Mouse (Mus musculus) kidney, embryonic 15.5 days (tissue): ENCODE results near the gene Rnf123. TPM values are rescaled to one million over a fixed set of nuclear protein-coding genes. Genes with fewer than 3 reads are reported as not detected.

Experiments used
- ATAC-seq: fragments of 200-750 bp; cut with Nextera tagmentation; replicated peaks from 2 replicates; pipeline ENCODE4 v1.8.0; 2017; ENCODE audit warnings: moderate TSS enrichment; ENCODE audit not compliant: low FRiP score
- H3K27ac ChIP-seq: fragments of 300-500 bp; sonication (generic); 2 replicates; pipeline ENCODE4 v1.5.1; 2015; ENCODE audit warnings: mild to moderate bottlenecking, inconsistent platforms
- H3K27me3 ChIP-seq: fragments of 300-500 bp; sonication (generic); 2 replicates; pipeline ENCODE4 v1.6.1; 2015; ENCODE audit warnings: inconsistent platforms
- H3K36me3 ChIP-seq: fragments of 300-500 bp; sonication (generic); 2 replicates; pipeline ENCODE4 v1.6.1; 2015; ENCODE audit warnings: inconsistent platforms
- H3K4me1 ChIP-seq: fragments of 300-500 bp; sonication (generic); 2 replicates; pipeline ENCODE4 v1.6.1; 2015; ENCODE audit warnings: inconsistent platforms
- H3K4me2 ChIP-seq: fragments of 300-500 bp; sonication (generic); 2 replicates; pipeline ENCODE4 v1.6.1; 2015; ENCODE audit warnings: moderate library complexity, mild to moderate bottlenecking, inconsistent platforms
- H3K4me3 ChIP-seq: fragments of 300-500 bp; sonication (generic); replicated peaks from 2 replicates; pipeline ENCODE4 v1.5.1; 2015; ENCODE audit warnings: mild to moderate bottlenecking, inconsistent platforms
- H3K9ac ChIP-seq: fragments of 300-500 bp; sonication (generic); 2 replicates; pipeline ENCODE4 v1.6.1; 2015; ENCODE audit warnings: mild to moderate bottlenecking, inconsistent platforms
- H3K9me3 ChIP-seq: fragments of 300-500 bp; sonication (generic); replicated peaks from 2 replicates; pipeline ENCODE4 v1.6.1; 2016; ENCODE audit warnings: inconsistent platforms
- WGBS: fragments of 180-500 bp; shearing (Covaris S2); methylation state at CpG from one replicate; pipeline ENCODE4 v1.1.7; 2015; ENCODE audit warnings: mixed read lengths; 5-methylcytosine and 5-hydroxymethylcytosine counted together
- polyA plus RNA-seq: library from polyadenylated mRNA; unstranded; fragments of >200 nt; fragmentation: Nextera tagmentation; extraction: Ambion mirVana; gene quantifications from 2 replicates; pipeline ENCODE4 v1.2.1, GENCODE M21; 2015

Rnf123 gene
- polyA plus RNA-seq, 1 experiment from 2014 or later, result 33.4 TPM

DNA sequence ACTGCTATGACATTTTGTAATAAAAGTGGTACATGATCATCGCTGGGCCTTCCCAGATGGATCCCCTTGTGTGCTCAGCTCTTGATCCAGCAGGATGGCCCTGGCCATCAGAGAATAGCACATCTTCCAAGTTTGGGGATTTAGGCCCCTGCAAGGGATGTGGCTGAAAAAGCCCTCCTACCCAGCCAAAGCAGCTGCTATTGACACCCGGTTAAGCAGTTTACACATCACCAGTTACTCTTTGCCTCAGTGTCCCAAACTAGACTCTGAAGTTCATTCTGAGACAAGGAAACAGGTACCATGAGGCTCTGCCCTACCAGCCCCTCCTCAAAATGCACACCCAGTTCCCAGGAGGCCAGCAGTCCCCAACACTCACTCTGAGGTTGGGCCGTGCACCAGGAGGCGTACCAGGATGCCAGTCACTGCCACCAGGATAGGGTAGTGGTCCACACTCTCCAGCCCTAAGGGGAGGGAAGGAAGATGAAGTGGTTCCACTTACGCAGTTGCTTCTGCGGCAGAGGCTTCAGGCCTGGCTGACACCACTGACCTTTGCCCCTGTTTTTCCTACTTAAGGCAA is 27.4 kb downstream of the Rnf123 start:
- 90% methylated on average over 6 of the region's 6 CpGs for WGBS
- Histone ChIP-seq H3K4me2 (no peak overlapping the region), H3K4me3 (no peak overlapping the region), H3K4me1 (peaks cover 12% of the 10 kb centered on the region), H3K27ac (no peak overlapping the region), H3K27me3 (no peaks in the 10 kb centered on the region), H3K36me3 (peaks cover 85% of the 10 kb centered on the region), H3K9me3 (no peaks in the 10 kb centered on the region), H3K9ac (no peak overlapping the region)
- no peak for ATAC-seq

DNA sequence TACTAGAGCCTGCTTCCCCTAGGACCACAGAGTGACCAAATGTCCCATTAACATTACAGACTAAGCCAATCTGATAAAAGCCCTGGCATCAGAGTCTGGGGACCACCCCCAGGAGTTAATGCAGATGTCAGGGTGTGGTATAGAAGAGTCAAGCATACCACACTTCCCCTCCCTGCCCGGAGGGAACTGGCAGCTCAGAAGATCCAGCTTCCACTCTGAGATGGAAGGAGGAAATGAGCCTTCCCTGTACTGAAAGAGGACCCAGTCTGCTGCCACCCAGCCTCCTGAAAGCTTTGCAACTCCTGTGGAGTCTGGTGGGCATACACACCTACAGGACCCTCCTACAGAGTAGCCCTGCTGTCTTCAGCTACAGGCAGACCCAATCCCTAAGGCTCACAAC is 28.1 kb downstream of the Rnf123 start:
- H3K9me3 ChIP-seq, result no peaks in the 10 kb centered on the region
- peaks cover 18% of the 10 kb centered on the region for H3K4me1 ChIP-seq
- ATAC-seq, result no peak
- WGBS, result 68% methylated on average over 1 of the region's 1 CpGs
- no peak overlapping the region for H3K4me3 ChIP-seq
- H3K9ac ChIP-seq, result no peak overlapping the region
- no peaks in the 10 kb centered on the region for H3K27me3 ChIP-seq
- H3K27ac ChIP-seq, result no peak overlapping the region
- peaks cover 87% of the 10 kb centered on the region for H3K36me3 ChIP-seq
- H3K4me2 ChIP-seq, result no peak overlapping the region

DNA sequence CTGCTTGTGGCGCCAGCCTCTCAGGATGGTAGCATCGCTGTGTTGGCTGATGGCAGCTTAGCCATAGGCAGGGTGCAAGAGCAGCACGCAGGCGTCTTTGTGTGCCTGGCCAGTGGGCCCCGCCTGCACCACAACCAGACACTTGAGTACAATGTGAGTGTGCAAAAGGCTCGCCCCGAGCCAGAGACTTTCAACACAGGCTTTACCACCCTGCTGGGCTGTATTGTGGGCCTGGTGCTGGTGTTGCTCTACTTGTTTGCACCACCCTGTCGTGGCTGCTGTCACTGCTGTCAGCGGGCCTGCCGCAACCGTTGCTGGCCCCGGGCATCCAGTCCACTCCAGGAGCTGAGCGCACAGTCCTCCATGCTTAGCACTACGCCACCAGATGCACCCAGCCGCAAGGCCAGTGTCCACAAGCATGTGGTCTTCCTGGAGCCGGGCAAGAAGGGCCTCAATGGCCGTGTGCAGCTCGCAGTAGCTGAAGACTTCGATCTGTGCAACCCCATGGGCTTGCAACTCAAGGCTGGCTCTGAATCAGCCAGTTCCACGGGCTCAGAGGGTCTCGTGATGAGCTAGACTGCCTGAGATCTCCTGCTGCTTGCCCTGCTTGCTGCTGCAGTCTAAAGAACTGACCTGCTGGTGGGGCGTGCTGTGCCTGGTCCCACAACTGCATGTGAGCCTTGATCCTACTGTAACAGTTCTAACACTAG is 28.7 kb downstream of the Rnf123 start:
- Histone ChIP-seq H3K4me3 (no peak overlapping the region), H3K27ac (no peak overlapping the region), H3K4me1 (peaks cover 24% of the 10 kb centered on the region), H3K9ac (no peak overlapping the region), H3K9me3 (no peaks in the 10 kb centered on the region), H3K4me2 (no peak overlapping the region), H3K27me3 (no peaks in the 10 kb centered on the region), H3K36me3 (peaks cover 81% of the 10 kb centered on the region)
- WGBS, result 93% methylated on average over 22 of the region's 22 CpGs
- ATAC-seq, result no peak

DNA sequence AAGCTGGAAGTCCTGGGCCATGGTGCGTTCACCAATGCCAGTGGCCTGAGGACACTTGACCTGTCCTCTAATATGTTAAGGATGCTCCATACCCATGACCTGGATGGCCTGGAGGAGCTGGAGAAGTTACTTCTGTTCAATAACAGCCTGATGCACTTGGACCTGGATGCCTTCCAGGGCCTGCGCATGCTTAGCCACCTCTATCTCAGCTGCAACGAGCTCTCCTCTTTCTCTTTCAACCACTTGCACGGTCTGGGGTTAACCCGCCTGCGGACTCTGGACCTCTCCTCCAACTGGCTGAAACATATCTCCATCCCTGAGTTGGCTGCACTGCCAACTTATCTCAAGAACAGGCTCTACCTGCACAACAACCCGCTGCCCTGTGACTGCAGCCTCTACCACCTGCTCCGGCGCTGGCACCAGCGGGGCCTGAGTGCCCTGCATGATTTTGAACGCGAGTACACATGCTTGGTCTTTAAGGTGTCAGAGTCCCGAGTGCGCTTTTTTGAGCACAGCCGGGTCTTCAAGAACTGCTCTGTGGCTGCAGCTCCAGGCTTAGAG is 29.4 kb downstream of the Rnf123 start:
- peaks cover 74% of the 10 kb centered on the region for H3K36me3 ChIP-seq
- H3K27ac ChIP-seq, result peak overlapping the region; percentile 62; the same call in 1 of the 2 replicates
- H3K9ac ChIP-seq, result 0 out of 2 replicates have a peak overlapping the region, but pooled peaks have one; percentile 44
- no peaks in the 10 kb centered on the region for H3K9me3 ChIP-seq
- 93% methylated on average over 15 of the region's 15 CpGs for WGBS
- ATAC-seq, result no peak
- peaks cover 26% of the 10 kb centered on the region for H3K4me1 ChIP-seq
- H3K4me2 ChIP-seq, result peak overlapping the region; percentile 55; the same call in 1 of the 2 replicates
- no peaks in the 10 kb centered on the region for H3K27me3 ChIP-seq
- no peak overlapping the region; the same call in 1 of the 2 replicates for H3K4me3 ChIP-seq

DNA sequence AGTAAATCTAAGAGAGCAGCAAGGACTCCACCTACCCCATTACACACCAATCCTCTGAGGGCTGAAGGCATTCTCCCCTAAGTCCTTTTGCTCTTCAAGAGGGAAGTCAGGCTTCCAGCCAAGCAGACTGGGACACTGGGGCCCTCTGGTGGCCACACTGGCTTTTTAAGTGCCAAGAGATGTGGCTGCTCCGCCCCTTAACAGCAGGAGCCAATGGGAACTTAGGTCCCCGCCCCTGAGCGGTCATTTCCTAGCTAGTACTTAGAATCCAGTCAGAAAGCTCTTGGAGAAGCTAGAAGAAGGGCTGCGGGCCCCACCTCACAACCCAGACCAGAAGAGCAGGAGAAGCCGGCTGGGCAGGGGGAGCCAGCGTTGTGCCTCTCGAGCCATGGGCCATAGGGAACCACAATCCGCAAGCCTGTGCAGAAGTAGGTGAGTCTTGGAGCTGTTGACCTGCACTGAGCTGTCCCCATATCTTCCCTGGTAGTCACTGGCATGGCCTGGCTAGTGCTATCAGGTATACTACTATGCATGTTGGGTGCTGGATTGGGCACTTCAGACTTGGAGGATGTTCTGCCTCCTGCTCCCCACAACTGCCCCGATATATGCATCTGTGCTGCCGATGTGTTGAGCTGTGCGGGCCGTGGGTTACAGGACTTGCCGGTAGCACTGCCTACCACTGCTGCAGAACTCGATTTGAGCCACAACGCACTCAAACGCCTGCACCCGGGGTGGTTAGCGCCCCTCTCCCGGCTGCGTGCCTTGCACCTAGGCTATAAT is 30.1 kb downstream of the Rnf123 start, which contains the start of gene Amigo3:
TSS of gene Amigo3 (plus strand) at position 275 of the 780 bp plus-strand sequence.
- no peaks in the 10 kb centered on the region for H3K9me3 ChIP-seq
- H3K9ac ChIP-seq, result peak within 1 kb of the TSS; percentile 44
- H3K4me2 ChIP-seq, result peak within 1 kb of the TSS; percentile 55
- H3K36me3 ChIP-seq, result peaks cover 67% of the 10 kb centered on the region
- peak; percentile 44 for ATAC-seq
- no peaks in the 10 kb centered on the region for H3K27me3 ChIP-seq
- H3K27ac ChIP-seq, result peak within 1 kb of the TSS; percentile 62
- WGBS, result 55% methylated on average over 20 of the region's 20 CpGs
- H3K4me1 ChIP-seq, result peaks cover 30% of the 10 kb centered on the region
- H3K4me3 ChIP-seq, result peak within 1 kb of the TSS; percentile 30

DNA sequence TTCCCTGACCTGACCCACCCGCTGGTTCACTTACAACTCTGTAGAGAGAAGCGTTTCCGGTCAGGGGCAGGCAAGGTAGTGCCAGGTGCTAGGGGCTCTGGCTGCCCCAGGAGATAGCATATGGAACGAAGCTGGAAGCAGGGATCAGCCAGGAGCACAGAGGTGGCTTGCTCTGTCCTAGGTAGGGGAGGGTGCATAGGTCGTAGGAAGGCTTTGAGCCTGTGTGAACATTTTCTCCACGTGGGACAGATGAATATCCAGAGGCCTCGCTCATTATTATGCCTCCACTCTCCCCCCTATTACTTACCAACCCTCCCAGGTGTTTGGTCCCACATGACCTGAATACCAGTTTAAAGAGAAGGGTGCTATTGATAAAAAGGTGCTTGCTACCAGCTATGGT is 30.7 kb downstream of the Rnf123 start:
- H3K27ac ChIP-seq, result peak overlapping the region; percentile 11; the same call in 1 of the 2 replicates
- ATAC-seq, result no peak
- no peak overlapping the region for H3K9ac ChIP-seq
- no peak overlapping the region for H3K4me3 ChIP-seq
- peaks cover 37% of the 10 kb centered on the region for H3K4me1 ChIP-seq
- no peak overlapping the region for H3K4me2 ChIP-seq
- H3K9me3 ChIP-seq, result no peaks in the 10 kb centered on the region
- peaks cover 64% of the 10 kb centered on the region for H3K36me3 ChIP-seq
- no peaks in the 10 kb centered on the region for H3K27me3 ChIP-seq
- 72% methylated on average over 7 of the region's 7 CpGs for WGBS

DNA sequence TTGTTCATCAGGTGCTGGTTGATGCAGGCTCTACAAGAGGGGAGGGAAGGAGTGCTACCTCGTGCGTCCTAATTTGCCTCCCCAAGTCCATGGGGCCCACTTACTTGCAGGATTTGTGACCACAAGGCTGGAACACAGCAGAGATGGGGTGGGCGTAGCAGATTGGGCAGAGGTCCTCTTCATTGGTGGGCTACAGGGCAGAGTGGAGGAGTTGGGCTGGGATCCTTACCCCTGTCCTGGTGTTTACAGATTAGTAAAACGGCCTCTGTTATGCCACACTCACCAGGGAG is 31.3 kb downstream of the Rnf123 start:
- no peak overlapping the region for H3K27ac ChIP-seq
- 81% methylated on average over 4 of the region's 4 CpGs for WGBS
- peaks cover 64% of the 10 kb centered on the region for H3K36me3 ChIP-seq

DNA sequence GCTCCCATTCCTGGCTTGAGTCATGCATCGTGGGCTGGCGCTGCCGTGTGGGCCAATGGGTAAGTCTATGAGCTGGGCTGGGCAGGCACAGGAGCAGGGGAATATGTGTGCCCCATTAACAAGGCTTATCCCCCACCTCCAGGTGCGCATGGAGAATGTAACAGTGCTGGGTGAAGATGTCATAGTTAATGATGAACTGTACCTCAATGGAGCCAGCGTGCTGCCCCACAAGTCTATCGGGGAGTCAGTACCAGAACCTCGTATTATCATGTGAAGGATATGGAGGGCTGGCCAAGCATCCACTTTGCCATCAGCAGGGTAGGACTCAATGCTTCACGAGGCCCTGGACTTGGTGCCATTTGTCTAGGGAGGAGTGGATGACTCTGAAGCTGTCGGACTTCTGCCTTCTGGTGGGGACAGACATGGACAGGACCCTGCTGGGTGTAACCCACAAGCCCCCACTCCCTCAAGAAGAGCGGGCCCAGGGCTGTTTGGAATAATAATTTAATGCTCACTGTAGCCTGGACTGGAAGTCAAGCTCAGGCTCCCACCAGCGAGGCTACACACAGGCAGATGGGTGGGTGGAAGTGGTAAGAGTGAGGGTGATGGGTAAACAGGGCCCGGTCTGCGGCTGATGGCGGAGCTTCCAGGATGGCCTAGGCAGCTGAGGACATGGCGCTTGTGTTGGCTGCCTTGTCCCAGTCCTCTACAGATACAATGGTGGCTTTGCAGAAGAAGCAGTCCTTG is 31.8 kb downstream of the Rnf123 start:
- no peak overlapping the region for H3K9ac ChIP-seq
- H3K4me3 ChIP-seq, result no peak overlapping the region
- no peaks in the 10 kb centered on the region for H3K27me3 ChIP-seq
- ATAC-seq, result no peak
- peaks cover 38% of the 10 kb centered on the region for H3K4me1 ChIP-seq
- H3K9me3 ChIP-seq, result no peaks in the 10 kb centered on the region
- H3K27ac ChIP-seq, result no peak overlapping the region
- peaks cover 65% of the 10 kb centered on the region for H3K36me3 ChIP-seq
- H3K4me2 ChIP-seq, result no peak overlapping the region
- 93% methylated on average over 15 of the region's 15 CpGs for WGBS

More for the DNA sequence above, 31.3 kb downstream of the Rnf123 start:
- Histone ChIP-seq H3K27me3 (no peaks in the 10 kb centered on the region), H3K4me3 (no peak overlapping the region), H3K9ac (no peak overlapping the region), H3K4me1 (peaks cover 38% of the 10 kb centered on the region), H3K9me3 (no peaks in the 10 kb centered on the region), H3K4me2 (no peak overlapping the region)
- no peak for ATAC-seq

DNA sequence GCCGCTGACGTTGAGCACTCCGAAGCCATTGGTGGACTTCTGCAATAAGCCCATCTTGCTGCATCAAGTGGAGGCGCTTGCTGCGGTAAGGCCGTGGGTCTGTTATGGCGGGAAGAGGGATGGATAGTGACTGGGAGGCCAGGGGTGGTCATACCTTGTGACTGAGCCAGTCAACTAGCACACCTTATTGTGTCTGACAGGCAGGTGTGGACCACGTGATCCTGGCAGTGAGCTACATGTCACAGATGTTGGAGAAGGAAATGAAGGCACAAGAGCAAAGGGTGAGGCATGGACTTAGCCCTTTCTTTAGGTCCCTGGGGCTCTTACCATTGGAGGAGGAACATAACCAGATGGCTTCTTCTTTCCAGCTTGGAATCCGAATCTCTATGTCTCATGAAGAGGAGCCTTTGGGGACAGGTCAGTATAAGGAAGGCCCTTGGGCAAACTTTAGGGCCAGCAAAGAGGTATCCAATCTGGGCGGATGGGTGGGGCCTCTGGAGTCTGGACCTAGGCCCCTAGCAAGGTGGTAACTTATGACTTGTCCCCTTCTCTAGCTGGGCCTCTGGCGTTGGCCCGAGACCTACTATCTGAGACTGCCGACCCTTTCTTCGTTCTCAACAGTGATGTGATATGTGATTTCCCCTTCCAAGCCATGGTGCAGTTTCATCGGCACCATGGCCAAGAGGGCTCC is 33.4 kb downstream of the Rnf123 start:
- H3K9me3 ChIP-seq, result no peaks in the 10 kb centered on the region
- H3K4me1 ChIP-seq, result peaks cover 38% of the 10 kb centered on the region
- H3K4me2 ChIP-seq, result peak overlapping the region; percentile 86
- H3K36me3 ChIP-seq, result peaks cover 65% of the 10 kb centered on the region
- whole genome bisulfite sequencing, result 37% methylated on average over 15 of the region's 15 CpGs
- peak overlapping the region; percentile 76 for H3K27ac ChIP-seq
- ATAC-seq, result 0 out of 2 replicates have a peak, but pooled peaks have one; percentile 0
- H3K4me3 ChIP-seq, result peak overlapping the region; percentile 72
- H3K27me3 ChIP-seq, result no peaks in the 10 kb centered on the region
- peak overlapping the region; percentile 63 for H3K9ac ChIP-seq

DNA sequence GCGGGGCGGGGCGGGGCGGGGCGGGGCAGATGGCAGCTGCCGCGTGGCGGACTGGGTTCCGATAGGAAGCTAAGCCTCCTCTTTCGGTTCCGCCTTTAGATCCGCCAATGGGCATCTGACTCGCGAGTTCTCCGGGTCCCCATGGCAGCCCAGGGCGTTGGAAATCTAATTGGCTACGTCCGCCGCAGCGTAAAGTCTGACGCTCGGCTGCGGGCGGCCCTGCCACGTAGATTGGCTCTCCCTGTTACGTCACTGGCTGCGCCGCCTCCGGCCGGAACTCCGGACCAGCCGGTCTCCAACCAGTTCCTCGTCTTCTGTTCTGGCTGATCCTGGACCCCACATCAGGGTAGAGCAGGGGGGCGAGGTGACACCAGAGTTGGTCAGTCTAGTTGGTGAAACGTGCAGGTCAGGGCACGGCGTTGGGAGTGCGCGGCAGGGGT is 34.1 kb downstream of the Rnf123 start, which contains the start of gene Gmppb:
TSS of gene Gmppb (plus strand) at position 227 of the 440 bp plus-strand sequence.
- Histone ChIP-seq H3K4me3 (peak within 1 kb of the TSS; percentile 72), H3K36me3 (peaks cover 62% of the 10 kb centered on the region)

DNA sequence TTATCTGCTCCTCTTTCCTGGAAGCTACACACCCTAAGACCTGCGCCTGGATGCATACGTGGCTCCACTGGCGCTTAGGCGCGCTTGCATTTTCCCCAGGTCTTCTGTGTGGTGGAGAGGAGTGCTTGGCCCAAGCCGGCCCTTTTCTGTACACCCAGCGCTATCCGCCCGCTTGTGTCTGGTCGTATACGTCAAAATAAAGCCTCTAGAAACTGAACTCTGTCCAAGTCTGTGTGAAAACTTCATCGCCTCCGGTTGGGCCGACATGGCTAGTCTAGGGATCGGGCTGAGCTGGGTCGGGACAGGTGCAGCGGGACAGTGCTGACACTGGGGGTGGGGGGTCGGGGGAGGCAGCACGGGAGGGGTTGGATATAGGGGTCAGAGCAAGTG is 34.6 kb downstream of the Rnf123 start:
- Histone ChIP-seq H3K27ac (peak overlapping the region; percentile 77), H3K36me3 (peaks cover 57% of the 10 kb centered on the region), H3K4me2 (peak overlapping the region; percentile 86), H3K4me3 (peak overlapping the region; percentile 72), H3K9me3 (no peaks in the 10 kb centered on the region), H3K27me3 (no peaks in the 10 kb centered on the region), H3K9ac (peak overlapping the region; percentile 63), H3K4me1 (peaks cover 36% of the 10 kb centered on the region)
- ATAC-seq, result peak; percentile 51
- WGBS, result under 1% methylated on average over 19 of the region's 19 CpGs

More for the DNA sequence above, 34.1 kb downstream of the Rnf123 start, which contains the start of gene Gmppb:
- H3K4me2 ChIP-seq, result peak within 1 kb of the TSS; percentile 86
- WGBS, result under 1% methylated on average over 31 of the region's 39 CpGs
- peak within 1 kb of the TSS; percentile 63 for H3K9ac ChIP-seq
- no peaks in the 10 kb centered on the region for H3K9me3 ChIP-seq
- peaks cover 38% of the 10 kb centered on the region for H3K4me1 ChIP-seq
- ATAC-seq, result peak; percentile 96
- no peaks in the 10 kb centered on the region for H3K27me3 ChIP-seq
- H3K27ac ChIP-seq, result peak within 1 kb of the TSS; percentile 77
